Mouse (Mus musculus) spleen, adult 2 months (tissue): ENCODE data around the gene Tldc1. TPM values are rescaled to one million over a fixed set of nuclear protein-coding genes. Genes with fewer than 3 reads are reported as not detected.
A peak's percentile ranks its signal among the peaks of the same experiment; 100 is the strongest.

Source experiments
- DNase-seq, 2 experiments: peaks; one replicate each; pipeline versions ENCODE4 v3.0.0 to v3.0.0-alpha.2; 2012 to 2021; ENCODE audit warnings: low spot score in 2 of 2, low read depth in 1 of 2
- H3K27ac ChIP-seq: fragments of 200-500 bp; 2 replicates; pipeline ENCODE4 v1.5.1; 2012; ENCODE audit warnings: low read length, inconsistent platforms; ENCODE audit not compliant: insufficient read depth
- H3K27me3 ChIP-seq: fragments of 200-500 bp; 2 replicates; pipeline ENCODE4 v1.6.1; 2012; ENCODE audit warnings: mild to moderate bottlenecking, moderate library complexity, low read length, inconsistent platforms; ENCODE audit not compliant: control insufficient read depth, insufficient read depth
- H3K36me3 ChIP-seq: fragments of 200-500 bp; 2 replicates; pipeline ENCODE4 v1.6.1; 2012; ENCODE audit warnings: mild to moderate bottlenecking, low read length, inconsistent platforms; ENCODE audit not compliant: control insufficient read depth, insufficient read depth
- H3K4me1 ChIP-seq: fragments of 200-500 bp; 2 replicates; pipeline ENCODE4 v1.6.1; 2011; ENCODE audit warnings: inconsistent platforms; ENCODE audit not compliant: control insufficient read depth, insufficient read depth, insufficient read length
- H3K4me3 ChIP-seq: fragments of 200-500 bp; 2 replicates; pipeline ENCODE4 v1.5.1; 2011; ENCODE audit warnings: mild to moderate bottlenecking, inconsistent platforms; ENCODE audit not compliant: insufficient read depth, insufficient read length; ENCODE audit errors: extremely low read depth
- CTCF ChIP-seq: fragments of 200-500 bp; IDR thresholded peaks from 2 replicates; pipeline ENCODE4 v1.5.1; 2011; ENCODE audit warnings: mild to moderate bottlenecking, inconsistent platforms; ENCODE audit not compliant: insufficient read depth, insufficient read length, insufficient replicate concordance; ENCODE audit errors: extremely low read depth
- POLR2A ChIP-seq: fragments of 200-500 bp; IDR thresholded peaks from 2 replicates; pipeline ENCODE4 v1.6.1; 2011; ENCODE audit warnings: low read depth, low read length, inconsistent platforms
- WGBS: fragments of 180-500 bp; shearing (Covaris S2); methylation state at CpG from one replicate; pipeline ENCODE4 v1.1.7; 2018; 5-methylcytosine and 5-hydroxymethylcytosine counted together
- polyA plus RNA-seq: library from polyadenylated mRNA; depleted of rRNA; stranded (reverse); fragments of >200 nt; gene quantifications from 2 replicates; pipeline ENCODE4 v1.2.3, GENCODE M21; 2012

The Tldc1 gene
- polyA plus RNA-seq, 1 experiment, result 4.8 TPM

GRCm38 (mm10) chr8:119810953-119811499, 32.8 kb upstream of the Tldc1 start:
- H3K27ac ChIP-seq, result peak overlapping the region; percentile 79; the same call in 1 of the 2 replicates
- TF ChIP-seq POLR2A, result no peak
- no peak for TF ChIP-seq CTCF
- WGBS, result 85% methylated on average over 14 of the region's 14 CpGs
- H3K36me3 ChIP-seq, result peaks cover 20% of the 10 kb centered on the region
- H3K27me3 ChIP-seq, result no peaks in the 10 kb centered on the region
- no peak for DNase-seq
- H3K4me3 ChIP-seq, result no peak overlapping the region
- peaks cover 42% of the 10 kb centered on the region for H3K4me1 ChIP-seq

GRCm38 (mm10) chr8:119810127-119810868, 32.1 kb upstream of the Tldc1 start:
- WGBS, result 89% methylated on average over 23 of the region's 23 CpGs
- Histone ChIP-seq H3K36me3 (peaks cover 20% of the 10 kb centered on the region), H3K27me3 (no peaks in the 10 kb centered on the region), H3K4me1 (peaks cover 42% of the 10 kb centered on the region), H3K27ac (no peak overlapping the region), H3K4me3 (no peak overlapping the region)
- TF ChIP-seq POLR2A (no peak), CTCF (no peak)
- DNase-seq, result no peak

- no peak for TF ChIP-seq CTCF
- TF ChIP-seq POLR2A, result no peak
- no peak overlapping the region for H3K4me3 ChIP-seq
- no peak for DNase-seq
- peaks cover 20% of the 10 kb centered on the region for H3K36me3 ChIP-seq
- H3K4me1 ChIP-seq, result peaks cover 39% of the 10 kb centered on the region
- WGBS, result 88% methylated on average over 9 of the region's 9 CpGs
- no peak overlapping the region for H3K27ac ChIP-seq
- no peaks in the 10 kb centered on the region for H3K27me3 ChIP-seq
These were observed 31.4 kb upstream of the Tldc1 start for GRCm38 (mm10) chr8:119809620-119810019.

- DNase-seq, result no peak
- Histone ChIP-seq H3K27me3 (no peaks in the 10 kb centered on the region), H3K4me1 (peaks cover 22% of the 10 kb centered on the region; the same call in 1 of the 2 replicates), H3K27ac (peak overlapping the region; percentile 83), H3K36me3 (peaks cover 20% of the 10 kb centered on the region), H3K4me3 (no peak overlapping the region)
- TF ChIP-seq CTCF (no peak), POLR2A (no peak)
- 78% methylated on average over 4 of the region's 4 CpGs for WGBS
These were observed 29.5 kb upstream of the Tldc1 start for GRCm38 (mm10) chr8:119807687-119808086.

GRCm38 (mm10) chr8:119806422-119807263, 28.4 kb upstream of the Tldc1 start:
- no peaks in the 10 kb centered on the region for H3K27me3 ChIP-seq
- 30% methylated on average over 14 of the region's 14 CpGs for WGBS

GRCm38 (mm10) chr8:119805275-119805674, 27.1 kb upstream of the Tldc1 start:
- 84% methylated on average over 8 of the region's 8 CpGs for whole genome bisulfite sequencing
- no peak overlapping the region for H3K27ac ChIP-seq
- DNase-seq, result no peak
- H3K27me3 ChIP-seq, result no peaks in the 10 kb centered on the region
- H3K36me3 ChIP-seq, result peaks cover 19% of the 10 kb centered on the region
- H3K4me3 ChIP-seq, result no peak overlapping the region
- TF ChIP-seq CTCF (no peak), POLR2A (no peak)
- H3K4me1 ChIP-seq, result peaks cover 12% of the 10 kb centered on the region; the same call in 1 of the 2 replicates

More at GRCm38 (mm10) chr8:119806422-119807263, 28.4 kb upstream of the Tldc1 start:
- Histone ChIP-seq H3K4me3 (no peak overlapping the region), H3K27ac (peak overlapping the region; percentile 83), H3K4me1 (peaks cover 13% of the 10 kb centered on the region; the same call in 1 of the 2 replicates), H3K36me3 (peaks cover 20% of the 10 kb centered on the region)
- DNase-seq, result peak; percentile 74 to 77
- no peak for TF ChIP-seq POLR2A
- no peak for TF ChIP-seq CTCF
